17 mouse cellular contexts compared by ENCODE assay signal in the genomic region with DNA sequence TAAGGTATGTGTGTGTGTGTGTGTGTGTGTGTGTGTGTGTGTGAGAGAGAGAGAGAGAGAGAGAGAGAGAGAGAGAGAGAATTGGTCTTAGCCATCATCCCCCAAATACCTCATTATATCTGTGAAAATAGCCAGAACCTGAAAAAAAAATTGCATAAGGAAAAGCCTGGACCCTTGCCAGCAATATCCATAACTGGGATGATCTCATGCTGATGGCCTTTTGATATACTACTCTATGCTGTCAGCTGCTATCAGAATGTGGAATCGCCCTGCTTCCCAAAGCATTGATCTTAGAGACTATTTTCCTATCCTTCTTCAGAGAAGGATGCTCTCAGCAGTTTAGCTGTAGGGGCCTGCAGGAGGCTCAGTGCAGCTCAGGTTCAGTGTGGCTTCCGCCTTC.
"Had no signal": no experiment of that assay in that cellular context is flagged by ENCODE, and none has a peak within 500 bp of the region (broad histone marks: within the 10 kb centered on the region; RNA-seq: fewer than 3 reads in every experiment).

No protein-coding gene starts in this region.

- H3K4me2 ChIP-seq: limb, embryonic 13.5 days; liver, embryonic 13.5 days; midbrain, embryonic 11.5 days had no signal

- H3K4me3 ChIP-seq: limb, embryonic 13.5 days; liver, embryonic 13.5 days; megakaryocyte, embryonic 14.5 days had no signal

- H3K27me3 ChIP-seq: limb, embryonic 13.5 days; liver, embryonic 13.5 days; megakaryocyte, embryonic 14.5 days had no signal

- H3K4me1 ChIP-seq: liver, embryonic 13.5 days; megakaryocyte, embryonic 14.5 days had no signal

- DNase-seq: kidney, adult 18-20 months; kidney, adult 9 months; kidney, postnatal 14 days; kidney, postnatal 4 days; left cerebral cortex, postnatal 4 days; liver, embryonic 13.5 days; lung, adult 2 months; lung, postnatal 36 days; retina, postnatal 1 day; thymus, adult 18-20 months; thymus, postnatal 36 days had no signal

- ATAC-seq: intestine, embryonic 16.5 days; lung, postnatal 0 days; midbrain, embryonic 16.5 days had no signal

- H3K36me3 ChIP-seq: limb, embryonic 13.5 days; liver, embryonic 13.5 days had no signal

- H3K9me3 ChIP-seq: limb, embryonic 13.5 days; liver, embryonic 13.5 days; megakaryocyte, embryonic 14.5 days had no signal

- H3K27ac ChIP-seq: limb, embryonic 13.5 days; liver, embryonic 13.5 days had no signal

- H3K9ac ChIP-seq: limb, embryonic 13.5 days; liver, embryonic 13.5 days had no signal
